Mouse (Mus musculus) urinary bladder, postnatal 25 days (tissue): ENCODE results near the gene Pard3b.

Source experiments
- DNase-seq: peaks from one replicate; pipeline ENCODE4 v3.0.0; 2022; ENCODE audit warnings: low spot score

Pard3b gene

GRCm38 (mm10) chr1:62244191-62244984 lies 605.8 kb downstream of the Pard3b start:
- DNase-seq = no peak

- DNase-seq = no peak
These were observed 613.8 kb downstream of the Pard3b start for GRCm38 (mm10) chr1:62252432-62252831.

GRCm38 (mm10) chr1:62254316-62254715 lies 615.7 kb downstream of the Pard3b start:
- DNase-seq = no peak

- no peak for DNase-seq
These were observed 616.3 kb downstream of the Pard3b start for GRCm38 (mm10) chr1:62254888-62255287.

GRCm38 (mm10) chr1:62276466-62276865 lies 637.8 kb downstream of the Pard3b start:
- no peak for DNase-seq

- no peak for DNase-seq
These were observed 640.0 kb downstream of the Pard3b start for GRCm38 (mm10) chr1:62278586-62278985.

- no peak for DNase-seq
These were observed 642.0 kb downstream of the Pard3b start for GRCm38 (mm10) chr1:62280586-62280985.

GRCm38 (mm10) chr1:62282835-62283234 lies 644.2 kb downstream of the Pard3b start:
- DNase-seq = no peak

- DNase-seq = no peak
These were observed 645.0 kb downstream of the Pard3b start for GRCm38 (mm10) chr1:62283624-62284023.

GRCm38 (mm10) chr1:62309376-62309775 lies 670.8 kb downstream of the Pard3b start:
- DNase-seq = no peak

GRCm38 (mm10) chr1:62325237-62325636 lies 686.6 kb downstream of the Pard3b start:
- DNase-seq = no peak

- no peak for DNase-seq
These were observed 689.1 kb downstream of the Pard3b start for GRCm38 (mm10) chr1:62327743-62328142.

GRCm38 (mm10) chr1:62328808-62329207 lies 690.2 kb downstream of the Pard3b start:
- DNase-seq = no peak

- DNase-seq = no peak
These were observed 694.4 kb downstream of the Pard3b start for GRCm38 (mm10) chr1:62333016-62333415.

GRCm38 (mm10) chr1:62334196-62334595 lies 695.6 kb downstream of the Pard3b start:
- no peak for DNase-seq

- DNase-seq = no peak
These were observed 701.6 kb downstream of the Pard3b start for GRCm38 (mm10) chr1:62340261-62340660.

- DNase-seq = no peak
These were observed 705.7 kb downstream of the Pard3b start for GRCm38 (mm10) chr1:62344286-62344685.

GRCm38 (mm10) chr1:62348371-62348770 lies 709.7 kb downstream of the Pard3b start:
- DNase-seq = no peak

GRCm38 (mm10) chr1:62355496-62355895 lies 716.9 kb downstream of the Pard3b start:
- DNase-seq = no peak

GRCm38 (mm10) chr1:62374427-62375050 lies 735.9 kb downstream of the Pard3b start:
- DNase-seq = no peak

GRCm38 (mm10) chr1:62378335-62378734 lies 739.7 kb downstream of the Pard3b start:
- DNase-seq = no peak

GRCm38 (mm10) chr1:62382807-62383514 lies 744.3 kb downstream of the Pard3b start:
- DNase-seq = no peak

GRCm38 (mm10) chr1:62384241-62384640 lies 745.6 kb downstream of the Pard3b start:
- no peak for DNase-seq
